Mouse (Mus musculus): ENCODE results near the gene Acbd5.
"Not testable (repeated sequence)": the region's sequence is repeated elsewhere in the genome, so short reads cannot be mapped to it uniquely, and the experiment has no call there.

Acbd5 gene

GRCm38 (mm10) chr2:23067552-23068369 lies at the start of gene Acbd5:
Gene Acbd5, plus strand, starts transcription at chr2:23068167.
- peak; percentile 98 for DNase-seq

GRCm38 (mm10) chr2:23019170-23019569 lies 48.8 kb upstream of the Acbd5 start:
- DNase-seq = no peak

GRCm38 (mm10) chr2:23021320-23021719 lies 46.6 kb upstream of the Acbd5 start:
- DNase-seq = no peak

GRCm38 (mm10) chr2:23021721-23022120 lies 46.2 kb upstream of the Acbd5 start:
- peak; percentile 28 for DNase-seq

GRCm38 (mm10) chr2:23023023-23023422 lies 44.9 kb upstream of the Acbd5 start:
- DNase-seq = no peak

DNA sequence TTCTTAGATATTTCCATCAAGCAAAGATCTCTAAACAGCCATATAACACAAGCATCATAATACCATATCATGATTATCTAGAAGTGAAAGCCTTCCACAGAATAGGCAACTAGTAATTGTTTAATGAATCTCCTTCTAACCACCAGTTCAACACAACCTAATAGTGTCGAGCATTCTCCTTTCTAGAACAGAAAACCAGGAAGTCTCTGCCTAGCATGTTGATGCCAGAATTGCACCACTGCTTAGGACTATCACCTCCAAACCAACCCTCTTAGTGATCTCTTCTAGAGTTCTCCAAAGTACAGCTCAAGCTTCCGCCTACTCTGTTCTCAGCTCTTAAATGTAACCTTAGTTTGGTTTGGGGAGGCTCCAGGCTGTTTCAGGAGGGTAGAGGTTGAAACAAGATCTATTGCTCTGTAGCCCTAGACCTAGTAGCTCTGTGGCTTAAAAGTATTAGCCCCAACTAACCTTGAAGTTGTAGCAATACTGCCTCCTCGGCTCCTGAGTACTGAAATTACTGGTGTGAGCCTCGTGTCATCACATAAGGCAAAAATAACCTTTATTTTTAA lies 44.2 kb upstream of the Acbd5 start:
- no peak for DNase-seq

- no peak for DNase-seq
These were observed 41.6 kb upstream of the Acbd5 start for GRCm38 (mm10) chr2:23026379-23026778.

- DNase-seq = no peak
These were observed 39.1 kb upstream of the Acbd5 start for GRCm38 (mm10) chr2:23028826-23029225.

GRCm38 (mm10) chr2:23030631-23031030 lies 37.3 kb upstream of the Acbd5 start:
- DNase-seq = no peak

- no peak for DNase-seq
These were observed 33.1 kb upstream of the Acbd5 start for GRCm38 (mm10) chr2:23034692-23035435.

GRCm38 (mm10) chr2:23035467-23035866 lies 32.5 kb upstream of the Acbd5 start:
- DNase-seq = no peak

GRCm38 (mm10) chr2:23039082-23040000 lies 28.6 kb upstream of the Acbd5 start:
- DNase-seq = no peak

GRCm38 (mm10) chr2:23040001-23040646 lies 27.8 kb upstream of the Acbd5 start, which contains the start of gene Abi1:
Gene Abi1, minus strand, starts transcription at chr2:23040241.
- peak; percentile 98 for DNase-seq

- not testable (repeated sequence) for DNase-seq
These were observed 27.3 kb upstream of the Acbd5 start for GRCm38 (mm10) chr2:23040690-23041089.

DNA sequence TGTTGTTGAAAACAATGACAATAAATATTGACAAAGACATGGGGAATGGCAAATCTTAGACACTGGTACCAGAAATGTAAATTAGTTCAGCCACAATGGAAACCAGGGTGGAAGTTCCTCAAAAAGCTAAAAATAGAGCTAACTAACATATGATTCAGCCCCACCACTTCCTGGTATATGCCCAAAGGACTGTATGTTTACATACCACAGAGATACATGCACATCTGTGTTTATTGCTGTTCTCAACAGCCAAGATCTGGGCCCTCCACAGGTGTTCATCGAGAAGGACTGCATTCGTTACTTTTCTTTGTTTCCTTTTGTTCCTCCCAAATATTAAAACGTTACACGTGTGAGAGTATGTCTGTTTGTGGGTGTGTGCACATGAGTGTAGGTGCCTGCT lies 26.5 kb upstream of the Acbd5 start:
- DNase-seq = peak; percentile 22

- no peak for DNase-seq
These were observed 25.8 kb upstream of the Acbd5 start for GRCm38 (mm10) chr2:23042189-23042588.

GRCm38 (mm10) chr2:23045703-23046102 lies 22.3 kb upstream of the Acbd5 start:
- DNase-seq = no peak

GRCm38 (mm10) chr2:23048006-23048405 lies 20.0 kb upstream of the Acbd5 start:
- no peak for DNase-seq

- no peak for DNase-seq
These were observed 16.1 kb upstream of the Acbd5 start for GRCm38 (mm10) chr2:23051890-23052289.

DNA sequence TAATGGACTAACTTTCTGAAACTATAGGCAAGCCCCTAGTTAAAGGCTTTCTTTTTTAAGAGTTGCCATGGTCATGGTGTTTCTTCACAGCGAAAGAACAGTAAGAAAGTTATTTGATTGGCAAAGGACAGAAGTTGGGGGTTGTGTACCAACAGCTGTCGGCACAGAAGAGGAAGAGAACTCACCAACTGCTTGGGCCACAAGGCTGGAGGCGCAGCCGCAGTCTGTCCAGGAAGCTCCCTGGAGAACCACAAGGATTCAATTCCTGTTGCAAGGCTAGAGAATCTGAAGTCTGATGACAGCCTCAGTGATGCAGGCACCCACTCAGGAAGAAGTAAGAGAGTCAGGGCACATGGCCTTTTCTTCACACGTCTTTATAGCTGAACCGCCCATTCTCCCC lies 15.4 kb upstream of the Acbd5 start:
- DNase-seq = no peak

DNA sequence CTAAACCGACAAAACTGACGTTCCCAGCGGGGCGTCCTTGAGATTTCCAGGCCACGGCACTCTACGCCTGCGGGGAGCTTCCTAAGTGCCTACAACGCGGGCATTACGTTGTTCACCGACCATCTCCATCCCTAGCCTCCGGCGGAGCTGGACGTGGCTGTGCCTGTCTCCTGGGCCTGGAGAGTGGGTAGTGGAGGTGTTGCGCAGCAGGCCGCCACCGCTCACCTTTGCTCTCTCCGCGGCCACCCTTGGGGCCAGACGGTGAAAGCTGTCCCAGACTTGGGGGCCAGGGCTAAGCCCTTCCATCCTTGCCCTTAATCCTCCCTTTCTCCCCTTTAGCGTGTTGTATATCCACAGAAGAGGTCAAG lies 387 bp downstream of the Acbd5 start:
- no peak for DNase-seq

Measured in kidney, adult 9 months (tissue).